Mouse (Mus musculus): ENCODE results near the gene Hs6st3. TPM values are rescaled to one million over a fixed set of nuclear protein-coding genes. Genes with fewer than 3 reads are reported as not detected.

Hs6st3 gene
- polyA plus RNA-seq, 1 experiment from 2014 or later, result 0.11 TPM

GRCm38 (mm10) chr14:119361414-119361813 lies 223.3 kb downstream of the Hs6st3 start:
- TF ChIP-seq EP300 (optimal IDR thresholded peaks at IDR 0.05) (no peak), CTCF (IDR thresholded peaks at IDR 0.05; ENCODE audit: low read depth) (no peak)
- no peak for DNase-seq (ENCODE audit: low spot score)
- H3K36me3 ChIP-seq (ENCODE audit: control insufficient read depth, insufficient read depth, low read length), result no peaks in the 10 kb centered on the region
- H3K27me3 ChIP-seq (ENCODE audit: control insufficient read depth, insufficient read depth, low read length), result no peaks in the 10 kb centered on the region
- no peak overlapping the region for H3K4me2 ChIP-seq (replicated peaks; ENCODE audit: low read depth)
- no peak overlapping the region for H3K9ac ChIP-seq (ENCODE audit: low read length)
- no peak overlapping the region for H3K4me3 ChIP-seq (ENCODE audit: low read depth, low read length)
- no peak for ATAC-seq (ENCODE audit: low FRiP score, low TSS enrichment)
- 80% methylated on average over 4 of the region's 4 CpGs for WGBS
- no peaks in the 10 kb centered on the region for H3K4me1 ChIP-seq (replicated peaks; ENCODE audit: control insufficient read depth, insufficient read depth)
- H3K9me3 ChIP-seq (ENCODE audit: control insufficient read depth, low read length), result no peaks in the 10 kb centered on the region
- no peak overlapping the region for H3K27ac ChIP-seq (replicated peaks)

- Histone ChIP-seq H3K27me3 (ENCODE audit: control insufficient read depth, insufficient read depth, low read length) (no peaks in the 10 kb centered on the region), H3K4me1 (replicated peaks; ENCODE audit: control insufficient read depth, insufficient read depth) (no peaks in the 10 kb centered on the region), H3K27ac (replicated peaks) (no peak overlapping the region), H3K9ac (ENCODE audit: low read length) (no peak overlapping the region), H3K36me3 (ENCODE audit: control insufficient read depth, insufficient read depth, low read length) (no peaks in the 10 kb centered on the region), H3K4me3 (ENCODE audit: low read depth, low read length) (no peak overlapping the region), H3K9me3 (ENCODE audit: control insufficient read depth, low read length) (no peaks in the 10 kb centered on the region), H3K4me2 (replicated peaks; ENCODE audit: low read depth) (no peak overlapping the region)
- no peak for ATAC-seq (ENCODE audit: low FRiP score, low TSS enrichment)
- DNase-seq (ENCODE audit: low spot score), result no peak
- WGBS, result 61% methylated on average over 3 of the region's 3 CpGs
- no peak for TF ChIP-seq EP300 (optimal IDR thresholded peaks at IDR 0.05)
- no peak for TF ChIP-seq CTCF (IDR thresholded peaks at IDR 0.05; ENCODE audit: low read depth)
Measured at GRCm38 (mm10) chr14:119367866-119368425, 229.8 kb downstream of the Hs6st3 start.

DNA sequence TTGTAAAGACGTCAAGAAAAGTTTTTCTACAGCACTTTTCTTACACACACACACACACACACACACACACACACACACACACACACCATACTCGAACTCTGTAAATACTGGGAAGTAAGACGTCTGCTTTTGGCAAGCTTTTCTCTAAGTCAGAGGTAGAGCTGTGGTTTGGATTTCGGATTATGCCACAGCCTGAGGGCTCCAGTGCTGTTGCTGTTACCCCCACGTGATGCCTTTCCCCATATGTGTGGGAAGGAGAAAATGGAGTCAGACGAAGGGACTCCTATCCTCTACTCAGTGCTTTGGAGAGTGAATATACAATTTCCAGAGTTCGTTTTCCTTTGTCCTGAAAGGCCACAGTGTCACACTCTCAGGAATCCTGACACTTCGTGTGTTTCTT lies 231.1 kb downstream of the Hs6st3 start:
- 62% methylated on average over 8 of the region's 8 CpGs for WGBS
- Histone ChIP-seq H3K9me3 (ENCODE audit: control insufficient read depth, low read length) (no peaks in the 10 kb centered on the region), H3K9ac (ENCODE audit: low read length) (no peak overlapping the region), H3K4me2 (replicated peaks; ENCODE audit: low read depth) (no peak overlapping the region), H3K4me1 (replicated peaks; ENCODE audit: control insufficient read depth, insufficient read depth) (no peaks in the 10 kb centered on the region), H3K4me3 (ENCODE audit: low read depth, low read length) (no peak overlapping the region), H3K36me3 (ENCODE audit: control insufficient read depth, insufficient read depth, low read length) (no peaks in the 10 kb centered on the region), H3K27ac (replicated peaks) (no peak overlapping the region), H3K27me3 (ENCODE audit: control insufficient read depth, insufficient read depth, low read length) (no peaks in the 10 kb centered on the region)
- ATAC-seq (ENCODE audit: low FRiP score, low TSS enrichment) (no peak), DNase-seq (ENCODE audit: low spot score) (no peak)
- TF ChIP-seq EP300 (optimal IDR thresholded peaks at IDR 0.05), result no peak
- no peak for TF ChIP-seq CTCF (IDR thresholded peaks at IDR 0.05; ENCODE audit: low read depth)

DNA sequence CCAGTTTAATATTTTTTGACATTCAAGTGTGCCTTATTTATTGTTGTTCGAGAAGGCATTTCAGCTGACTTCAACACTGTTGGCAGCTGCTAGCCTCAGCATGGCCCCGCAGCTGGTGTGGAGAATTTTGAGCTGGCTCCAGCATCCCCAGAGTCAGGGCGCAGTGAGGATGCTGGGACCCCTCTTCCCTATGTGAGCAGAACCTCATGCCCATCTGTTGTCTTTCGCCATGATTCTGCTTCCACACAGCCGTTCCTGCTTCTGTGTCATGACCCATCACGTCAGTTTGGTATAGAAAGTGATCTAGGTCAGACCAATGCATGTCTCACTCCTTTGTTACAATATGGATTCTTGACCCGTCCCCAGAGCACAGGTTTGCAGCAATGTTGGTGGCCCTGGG lies 231.9 kb downstream of the Hs6st3 start:
- DNase-seq (ENCODE audit: low spot score) (no peak), ATAC-seq (ENCODE audit: low FRiP score, low TSS enrichment) (no peak)
- H3K4me3 ChIP-seq (ENCODE audit: low read depth, low read length), result no peak overlapping the region
- WGBS, result 82% methylated on average over 7 of the region's 7 CpGs
- H3K9ac ChIP-seq (ENCODE audit: low read length), result no peak overlapping the region
- no peak overlapping the region for H3K4me2 ChIP-seq (replicated peaks; ENCODE audit: low read depth)
- H3K27me3 ChIP-seq (ENCODE audit: control insufficient read depth, insufficient read depth, low read length), result no peaks in the 10 kb centered on the region
- no peak for TF ChIP-seq CTCF (IDR thresholded peaks at IDR 0.05; ENCODE audit: low read depth)
- TF ChIP-seq EP300 (optimal IDR thresholded peaks at IDR 0.05), result no peak
- no peaks in the 10 kb centered on the region for H3K9me3 ChIP-seq (ENCODE audit: control insufficient read depth, low read length)
- H3K27ac ChIP-seq (replicated peaks), result no peak overlapping the region
- no peaks in the 10 kb centered on the region for H3K36me3 ChIP-seq (ENCODE audit: control insufficient read depth, insufficient read depth, low read length)
- H3K4me1 ChIP-seq (replicated peaks; ENCODE audit: control insufficient read depth, insufficient read depth), result no peaks in the 10 kb centered on the region

DNA sequence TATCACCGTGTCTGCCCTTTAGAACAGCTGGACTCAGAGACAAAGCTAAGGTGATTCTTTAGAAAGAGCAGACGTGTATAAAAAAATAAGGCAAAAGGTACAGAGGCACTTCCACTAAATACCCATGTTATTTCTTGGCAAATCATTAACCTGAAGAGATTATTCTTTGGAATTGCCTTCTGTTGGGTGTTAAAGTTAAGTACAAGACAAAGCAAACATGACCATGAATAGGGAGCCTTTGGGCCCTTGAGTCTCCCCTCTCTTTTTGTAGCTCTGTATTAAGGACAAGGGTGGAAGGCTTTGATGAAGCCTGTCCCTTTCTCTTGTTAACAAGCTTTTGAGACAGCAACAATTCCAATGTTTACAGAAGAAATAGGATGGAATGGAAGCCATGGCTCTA lies 241.2 kb downstream of the Hs6st3 start:
- Histone ChIP-seq H3K4me3 (ENCODE audit: low read depth, low read length) (no peak overlapping the region), H3K36me3 (ENCODE audit: control insufficient read depth, insufficient read depth, low read length) (no peaks in the 10 kb centered on the region), H3K27me3 (ENCODE audit: control insufficient read depth, insufficient read depth, low read length) (no peaks in the 10 kb centered on the region), H3K4me1 (replicated peaks; ENCODE audit: control insufficient read depth, insufficient read depth) (no peaks in the 10 kb centered on the region), H3K4me2 (replicated peaks; ENCODE audit: low read depth) (no peak overlapping the region), H3K9ac (ENCODE audit: low read length) (no peak overlapping the region), H3K27ac (replicated peaks) (no peak overlapping the region), H3K9me3 (ENCODE audit: control insufficient read depth, low read length) (no peaks in the 10 kb centered on the region)
- ATAC-seq (ENCODE audit: low FRiP score, low TSS enrichment), result no peak
- no peak for DNase-seq (ENCODE audit: low spot score)
- TF ChIP-seq EP300 (optimal IDR thresholded peaks at IDR 0.05) (no peak), CTCF (IDR thresholded peaks at IDR 0.05; ENCODE audit: low read depth) (no peak)
- 57% methylated on average over 2 of the region's 2 CpGs for WGBS

DNA sequence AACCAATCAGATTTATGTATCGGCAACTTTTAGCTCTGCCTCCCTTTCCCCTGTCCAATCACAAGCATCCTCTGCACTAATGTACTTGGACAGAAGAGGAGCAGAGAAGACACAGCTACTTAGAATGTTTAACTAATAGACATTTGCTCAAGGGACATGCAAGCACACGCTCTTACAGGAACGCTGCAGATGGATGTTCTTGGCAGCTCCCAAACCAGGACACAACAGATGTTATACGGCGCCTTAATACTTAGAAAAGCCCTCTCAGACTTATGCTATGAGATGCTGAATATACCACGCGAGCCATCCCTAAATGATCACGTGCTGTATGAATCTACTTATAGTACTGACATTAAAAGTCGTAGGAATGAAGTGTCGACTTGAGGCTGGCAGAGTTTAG lies 263.5 kb downstream of the Hs6st3 start:
- DNase-seq (ENCODE audit: low spot score), result no peak

More for the DNA sequence above, 263.5 kb downstream of the Hs6st3 start:
- Histone ChIP-seq H3K36me3 (ENCODE audit: control insufficient read depth, insufficient read depth, low read length) (no peaks in the 10 kb centered on the region), H3K27me3 (ENCODE audit: control insufficient read depth, insufficient read depth, low read length) (no peaks in the 10 kb centered on the region), H3K9ac (ENCODE audit: low read length) (no peak overlapping the region), H3K4me3 (ENCODE audit: low read depth, low read length) (no peak overlapping the region), H3K9me3 (ENCODE audit: control insufficient read depth, low read length) (no peaks in the 10 kb centered on the region), H3K27ac (replicated peaks) (no peak overlapping the region), H3K4me1 (replicated peaks; ENCODE audit: control insufficient read depth, insufficient read depth) (no peaks in the 10 kb centered on the region), H3K4me2 (replicated peaks; ENCODE audit: low read depth) (no peak overlapping the region)
- WGBS, result 87% methylated on average over 10 of the region's 10 CpGs
- no peak for TF ChIP-seq EP300 (optimal IDR thresholded peaks at IDR 0.05)
- TF ChIP-seq CTCF (IDR thresholded peaks at IDR 0.05; ENCODE audit: low read depth), result no peak
- no peak for ATAC-seq (ENCODE audit: low FRiP score, low TSS enrichment)
